Mouse (Mus musculus) hindbrain, postnatal 0 days (tissue): Measurements from ENCODE around the gene Zfp759. TPM values are rescaled to one million over a fixed set of nuclear protein-coding genes. Genes with fewer than 3 reads are reported as not detected.
A peak's percentile ranks its signal among the peaks of the same experiment; 100 is the strongest.
"Not testable (repeated sequence)": the region's sequence is repeated elsewhere in the genome, so short reads cannot be mapped to it uniquely, and the experiment has no call there.

Experiments used
- ATAC-seq: fragments of 200-750 bp; cut with Nextera tagmentation; 2 replicates; pipeline ENCODE4 v1.8.0; 2017; ENCODE audit warnings: mild to moderate bottlenecking, moderate TSS enrichment, moderate library complexity
- DNase-seq: peaks from one replicate; pipeline ENCODE4 v3.0.0-alpha.2; 2015; ENCODE audit warnings: low spot score
- H3K27ac ChIP-seq: fragments of 300-500 bp; sonication (generic); 2 replicates; pipeline ENCODE4 v1.5.1; 2014; ENCODE audit warnings: mild to moderate bottlenecking
- H3K27me3 ChIP-seq: fragments of 300-500 bp; sonication (generic); 2 replicates; pipeline ENCODE4 v1.6.1; 2014; ENCODE audit warnings: low read length, mixed read lengths; ENCODE audit not compliant: insufficient read depth
- H3K36me3 ChIP-seq: fragments of 300-500 bp; sonication (generic); 2 replicates; pipeline ENCODE4 v1.6.1; 2014; ENCODE audit warnings: low read length, mixed read lengths; ENCODE audit not compliant: insufficient read depth
- H3K4me1 ChIP-seq: fragments of 300-500 bp; sonication (generic); 2 replicates; pipeline ENCODE4 v1.6.1; 2014; ENCODE audit warnings: antibody characterized with exemption, low read length, mixed read lengths; ENCODE audit not compliant: insufficient read depth
- H3K4me2 ChIP-seq: fragments of 300-500 bp; sonication (generic); 2 replicates; pipeline ENCODE4 v1.6.1; 2014; ENCODE audit warnings: low read depth, mild to moderate bottlenecking, low read length, moderate library complexity, mixed read lengths
- H3K4me3 ChIP-seq: fragments of 300-500 bp; sonication (generic); 2 replicates; pipeline ENCODE4 v1.5.1; 2014; ENCODE audit warnings: low read length
- H3K9ac ChIP-seq: fragments of 300-500 bp; sonication (generic); replicated peaks from 2 replicates; pipeline ENCODE4 v1.6.1; 2014; ENCODE audit warnings: mild to moderate bottlenecking, low read length, moderate library complexity, mixed read lengths
- H3K9me3 ChIP-seq: fragments of 300-500 bp; sonication (generic); 2 replicates; pipeline ENCODE4 v1.6.1; 2016; ENCODE audit warnings: low read length, mixed read lengths
- CTCF ChIP-seq: IDR thresholded peaks from 2 replicates; pipeline ENCODE4 v1.5.1; 2016; ENCODE audit warnings: antibody characterized with exemption, control low read depth, low read depth
- WGBS: fragments of 180-500 bp; shearing (Covaris S2); extraction: QIAGEN DNeasy Blood & Tissue Kit; methylation state at CpG from one replicate; pipeline ENCODE4 v1.1.7; 2014; 5-methylcytosine and 5-hydroxymethylcytosine counted together
- polyA plus RNA-seq: library from polyadenylated mRNA; unstranded; fragments of >200 nt; fragmentation: Nextera tagmentation; extraction: Ambion mirVana; gene quantifications from 2 replicates; pipeline ENCODE4 v1.2.1, GENCODE M21; 2015
- total RNA-seq: library from RNA; depleted of rRNA; stranded (reverse); fragments of >200 nt; gene quantifications from 2 replicates; pipeline ENCODE4 v1.2.3, GENCODE M21; 2014

The Zfp759 gene
- total and polyA plus RNA-seq, 2 experiments from 2014 or later, result 2.2 to 4.8 TPM

DNA sequence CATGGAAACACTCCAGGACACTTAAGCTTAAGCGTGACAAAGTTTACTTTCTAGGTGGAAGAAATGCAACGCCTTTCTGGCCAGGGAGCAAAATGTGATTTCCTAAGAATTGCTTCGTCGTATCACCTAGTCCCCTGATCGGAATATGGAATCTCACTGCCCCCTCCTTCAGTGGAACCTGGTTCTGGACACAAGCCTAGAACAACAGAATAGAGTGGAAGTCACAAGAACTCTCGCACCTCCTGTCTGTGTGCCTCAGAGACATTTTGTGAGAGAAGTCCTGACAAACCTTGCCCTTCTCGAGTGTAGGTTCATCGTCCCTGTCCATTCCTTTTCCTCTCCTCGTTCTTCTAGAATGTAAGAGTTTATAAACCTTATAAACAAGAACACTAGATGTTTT is 13.8 kb upstream of the Zfp759 start:
- H3K4me2 ChIP-seq, result peak overlapping the region; percentile 87
- no peak for ATAC-seq
- H3K9ac ChIP-seq, result peak overlapping the region; percentile 54
- H3K36me3 ChIP-seq, result no peaks in the 10 kb centered on the region
- H3K9me3 ChIP-seq, result no peaks in the 10 kb centered on the region
- peak overlapping the region; percentile 60 for H3K4me3 ChIP-seq
- H3K27ac ChIP-seq, result peak overlapping the region; percentile 79; the same call in 1 of the 2 replicates
- no peak for TF ChIP-seq CTCF
- WGBS, result 69% methylated on average over 9 of the region's 9 CpGs
- no peaks in the 10 kb centered on the region for H3K27me3 ChIP-seq
- no peaks in the 10 kb centered on the region for H3K4me1 ChIP-seq
- DNase-seq, result no peak

GRCm38 (mm10) chr13:67108194-67108820 is 13.2 kb upstream of the Zfp759 start, which contains the start of gene Gm28557:
TSS of gene Gm28557 (minus strand) at chr13:67108604.
- Histone ChIP-seq H3K4me3 (peak within 1 kb of the TSS; percentile 60), H3K27ac (peak within 1 kb of the TSS; percentile 79), H3K4me2 (peak within 1 kb of the TSS; percentile 87), H3K9ac (peak within 1 kb of the TSS; percentile 54), H3K4me1 (no peaks in the 10 kb centered on the region), H3K27me3 (no peaks in the 10 kb centered on the region), H3K9me3 (no peaks in the 10 kb centered on the region), H3K36me3 (no peaks in the 10 kb centered on the region)
- WGBS, result under 1% methylated on average over 17 of the region's 17 CpGs
- TF ChIP-seq CTCF, result peak; percentile 93
- ATAC-seq (peak; percentile 99), DNase-seq (peak; percentile 98)

GRCm38 (mm10) chr13:67108821-67109206 is 12.6 kb upstream of the Zfp759 start:
- Histone ChIP-seq H3K27ac (peak overlapping the region; percentile 46; the same call in 1 of the 2 replicates), H3K4me3 (peak overlapping the region; percentile 60), H3K4me1 (no peaks in the 10 kb centered on the region), H3K27me3 (no peaks in the 10 kb centered on the region), H3K9me3 (no peaks in the 10 kb centered on the region), H3K9ac (no peak overlapping the region), H3K4me2 (peak overlapping the region; percentile 87), H3K36me3 (no peaks in the 10 kb centered on the region)
- DNase-seq (no peak), ATAC-seq (peak; percentile 78)
- WGBS, result 6% methylated on average over 9 of the region's 9 CpGs
- TF ChIP-seq CTCF, result no peak

- Histone ChIP-seq H3K4me2 (no peak overlapping the region), H3K4me3 (no peak overlapping the region), H3K4me1 (no peaks in the 10 kb centered on the region), H3K36me3 (no peaks in the 10 kb centered on the region), H3K27me3 (no peaks in the 10 kb centered on the region), H3K9me3 (no peaks in the 10 kb centered on the region), H3K27ac (no peak overlapping the region), H3K9ac (no peak overlapping the region)
- ATAC-seq (no peak), DNase-seq (no peak)
- 82% methylated on average over 12 of the region's 12 CpGs for WGBS
- no peak for TF ChIP-seq CTCF
Observed at GRCm38 (mm10) chr13:67112096-67112495, 9.4 kb upstream of the Zfp759 start.

- H3K9me3 ChIP-seq, result no peaks in the 10 kb centered on the region
- H3K27me3 ChIP-seq, result no peaks in the 10 kb centered on the region
- 95% methylated on average over 2 of the region's 2 CpGs for WGBS
- DNase-seq (no peak), ATAC-seq (no peak)
- TF ChIP-seq CTCF, result no peak
- H3K4me2 ChIP-seq, result no peak overlapping the region
- H3K4me1 ChIP-seq, result no peaks in the 10 kb centered on the region
- no peaks in the 10 kb centered on the region for H3K36me3 ChIP-seq
- H3K9ac ChIP-seq, result no peak overlapping the region
- no peak overlapping the region for H3K4me3 ChIP-seq
- no peak overlapping the region for H3K27ac ChIP-seq
Observed at GRCm38 (mm10) chr13:67113287-67113686, 8.2 kb upstream of the Zfp759 start.

- not testable (repeated sequence) for ATAC-seq, H3K36me3 ChIP-seq, H3K27ac ChIP-seq, H3K4me2 ChIP-seq, H3K27me3 ChIP-seq, H3K9ac ChIP-seq, DNase-seq, H3K4me1 ChIP-seq, H3K4me3 ChIP-seq, H3K9me3 ChIP-seq
- 94% methylated on average over 8 of the region's 8 CpGs for WGBS
Observed at GRCm38 (mm10) chr13:67116163-67116562, 5.3 kb upstream of the Zfp759 start, which contains the start of gene Rslcan18. TSS of gene Rslcan18 (minus strand) at chr13:67116263.

- no peaks in the 10 kb centered on the region for H3K27me3 ChIP-seq
- no peak for TF ChIP-seq CTCF
- ATAC-seq (no peak), DNase-seq (no peak)
- no peak overlapping the region for H3K9ac ChIP-seq
- no peak overlapping the region for H3K27ac ChIP-seq
- no peaks in the 10 kb centered on the region for H3K9me3 ChIP-seq
- WGBS, result 93% methylated on average over 1 of the region's 1 CpGs
- no peaks in the 10 kb centered on the region for H3K4me1 ChIP-seq
- no peak overlapping the region for H3K4me2 ChIP-seq
- no peak overlapping the region for H3K4me3 ChIP-seq
- no peaks in the 10 kb centered on the region for H3K36me3 ChIP-seq
Observed at GRCm38 (mm10) chr13:67124460-67124859, 3.0 kb downstream of the Zfp759 start.

DNA sequence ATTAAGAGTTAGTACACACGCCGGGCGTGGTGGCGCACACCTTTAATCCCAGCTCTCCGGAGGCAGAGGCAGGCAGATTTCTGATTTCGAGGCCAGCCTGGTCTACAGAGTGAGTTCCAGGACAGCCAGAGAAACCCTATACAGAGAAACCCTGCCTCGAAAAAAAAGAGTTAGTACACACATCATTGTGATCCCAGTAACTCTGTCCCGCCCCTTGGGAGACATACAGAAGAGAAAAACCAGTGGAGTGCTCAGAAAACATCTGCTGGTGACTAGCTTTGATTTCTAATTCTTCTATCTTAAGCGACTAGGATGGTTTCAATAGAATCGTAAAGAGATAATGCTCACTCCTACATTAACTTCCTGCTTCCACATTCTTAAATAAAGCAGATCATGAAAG is 6.0 kb downstream of the Zfp759 start:
- not testable (repeated sequence) for H3K4me1 ChIP-seq, H3K9me3 ChIP-seq, H3K27me3 ChIP-seq, H3K36me3 ChIP-seq, DNase-seq
- ATAC-seq, result peak; percentile 4; the same call in 1 of the 2 replicates
- Histone ChIP-seq H3K4me2 (peak overlapping the region; percentile 79), H3K27ac (0 out of 2 replicates have a peak overlapping the region, but pooled peaks have one; percentile 4), H3K9ac (peak overlapping the region; percentile 74; the same call in 1 of the 2 replicates), H3K4me3 (peak overlapping the region; percentile 73)
- 75% methylated on average over 10 of the region's 10 CpGs for WGBS
